Mouse (Mus musculus) lung, postnatal 36 days (tissue): ENCODE results near the gene Ccl1.

Source experiments
- DNase-seq: peaks from one replicate; pipeline ENCODE4 v3.0.0; 2022; ENCODE audit warnings: mixed read lengths

Ccl1 gene

GRCm38 (mm10) chr11:82203706-82204105 is 101.8 kb downstream of the Ccl1 start:
- DNase-seq: no peak

- no peak for DNase-seq
Measured at GRCm38 (mm10) chr11:82197774-82198173, 107.7 kb downstream of the Ccl1 start.

- DNase-seq: no peak
Measured at GRCm38 (mm10) chr11:82194980-82195379, 110.5 kb downstream of the Ccl1 start.

GRCm38 (mm10) chr11:82193826-82194225 is 111.7 kb downstream of the Ccl1 start:
- DNase-seq: no peak

- DNase-seq: no peak
Measured at GRCm38 (mm10) chr11:82189782-82190563, 115.5 kb downstream of the Ccl1 start.

- no peak for DNase-seq
Measured at GRCm38 (mm10) chr11:82185684-82186083, 119.8 kb downstream of the Ccl1 start.

GRCm38 (mm10) chr11:82183281-82183935 is 122.1 kb downstream of the Ccl1 start:
- DNase-seq: no peak

- no peak for DNase-seq
Measured at GRCm38 (mm10) chr11:82182401-82182800, 123.1 kb downstream of the Ccl1 start.

- peak; percentile 21 for DNase-seq
Measured at GRCm38 (mm10) chr11:82181331-82181730, 124.2 kb downstream of the Ccl1 start.

GRCm38 (mm10) chr11:82178161-82178560 is 127.3 kb downstream of the Ccl1 start:
- no peak for DNase-seq

- peak; percentile 71 for DNase-seq
Measured at GRCm38 (mm10) chr11:82177711-82178110, 127.8 kb downstream of the Ccl1 start.

- DNase-seq: peak; percentile 86
Measured at GRCm38 (mm10) chr11:82174794-82175193, 130.7 kb downstream of the Ccl1 start.

GRCm38 (mm10) chr11:82173491-82173890 is 132.0 kb downstream of the Ccl1 start:
- no peak for DNase-seq

GRCm38 (mm10) chr11:82171316-82172071 is 134.0 kb downstream of the Ccl1 start:
- peak; percentile 70 for DNase-seq

- DNase-seq: no peak
Measured at GRCm38 (mm10) chr11:82169456-82169855, 136.0 kb downstream of the Ccl1 start.

GRCm38 (mm10) chr11:82168308-82168707 is 137.2 kb downstream of the Ccl1 start:
- peak; percentile 10 for DNase-seq

GRCm38 (mm10) chr11:82163285-82163684 is 142.2 kb downstream of the Ccl1 start:
- no peak for DNase-seq

GRCm38 (mm10) chr11:82159126-82159525 is 146.4 kb downstream of the Ccl1 start:
- DNase-seq: no peak

GRCm38 (mm10) chr11:82139492-82140094 is 165.9 kb downstream of the Ccl1 start:
- DNase-seq: peak; percentile 51

- DNase-seq: peak; percentile 36
Measured at GRCm38 (mm10) chr11:82136196-82136595, 169.3 kb downstream of the Ccl1 start.

GRCm38 (mm10) chr11:82132977-82133376 is 172.5 kb downstream of the Ccl1 start:
- DNase-seq: peak; percentile 11
